Mouse (Mus musculus): ENCODE results near the gene Zfp128.
"Not testable (repeated sequence)": the region's sequence is repeated elsewhere in the genome, so short reads cannot be mapped to it uniquely, and the experiment has no call there.

The Zfp128 gene

GRCm38 (mm10) chr7:12921705-12922465 is 40.9 kb downstream of the Zfp128 start, which contains the start of gene Rps5:
TSS of gene Rps5 (plus strand) at chr7:12922290.
- DNase-seq (ENCODE audit: low spot score) = peak; percentile 99

- no peak for DNase-seq (ENCODE audit: low spot score)
These were observed 41.8 kb downstream of the Zfp128 start for GRCm38 (mm10) chr7:12922729-12923128.

GRCm38 (mm10) chr7:12926316-12926715 is 45.3 kb downstream of the Zfp128 start:
- no peak for DNase-seq (ENCODE audit: low spot score)

GRCm38 (mm10) chr7:12927191-12927680 is 46.3 kb downstream of the Zfp128 start, which contains the start of gene Rnf225:
TSS of gene Rnf225 (plus strand) at chr7:12927416.
- DNase-seq (ENCODE audit: low spot score) = peak; percentile 93

DNA sequence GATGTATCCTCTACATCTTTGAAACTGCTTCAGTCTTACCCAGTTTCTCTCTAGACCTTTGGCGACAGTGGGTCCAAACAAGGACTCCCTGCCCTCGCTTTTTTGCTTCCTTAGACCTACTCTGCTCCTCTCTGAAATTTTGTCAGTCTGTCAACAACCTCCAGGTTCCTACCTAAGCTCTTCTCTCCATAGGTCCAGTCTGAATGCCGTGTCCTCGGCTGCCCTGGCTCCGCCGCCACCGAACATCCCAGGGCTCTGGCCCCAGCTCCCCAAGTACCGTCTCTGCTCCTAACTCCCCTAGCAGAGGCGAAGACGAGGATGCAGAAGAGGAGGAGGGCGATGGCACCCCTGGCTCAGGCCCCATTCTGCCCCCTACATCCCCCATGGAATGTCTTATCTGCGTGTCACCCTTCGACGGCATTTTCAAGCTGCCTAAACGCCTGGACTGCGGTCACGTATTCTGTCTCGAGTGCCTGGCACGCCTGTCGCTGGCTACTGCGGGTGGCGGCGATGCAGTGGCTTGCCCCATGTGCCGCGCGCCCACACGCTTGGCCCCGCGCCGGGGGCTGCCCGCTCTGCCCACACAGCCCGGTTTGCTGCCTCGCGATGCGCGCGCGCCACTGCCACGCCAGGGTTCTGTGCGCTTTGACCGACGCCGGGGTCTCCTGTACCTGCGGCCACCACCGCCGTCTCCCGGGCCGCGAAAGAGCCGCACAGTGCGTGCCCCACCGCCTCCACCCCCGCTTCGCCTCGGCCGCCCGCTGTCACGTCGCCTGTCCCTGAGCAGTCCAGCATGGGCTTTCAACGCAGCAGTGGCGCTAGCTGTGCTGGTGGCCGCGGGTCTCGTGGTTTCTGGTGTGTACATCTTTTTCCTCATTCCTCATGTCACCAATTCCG is 47.0 kb downstream of the Zfp128 start:
- peak; percentile 33 for DNase-seq (ENCODE audit: low spot score)

DNA sequence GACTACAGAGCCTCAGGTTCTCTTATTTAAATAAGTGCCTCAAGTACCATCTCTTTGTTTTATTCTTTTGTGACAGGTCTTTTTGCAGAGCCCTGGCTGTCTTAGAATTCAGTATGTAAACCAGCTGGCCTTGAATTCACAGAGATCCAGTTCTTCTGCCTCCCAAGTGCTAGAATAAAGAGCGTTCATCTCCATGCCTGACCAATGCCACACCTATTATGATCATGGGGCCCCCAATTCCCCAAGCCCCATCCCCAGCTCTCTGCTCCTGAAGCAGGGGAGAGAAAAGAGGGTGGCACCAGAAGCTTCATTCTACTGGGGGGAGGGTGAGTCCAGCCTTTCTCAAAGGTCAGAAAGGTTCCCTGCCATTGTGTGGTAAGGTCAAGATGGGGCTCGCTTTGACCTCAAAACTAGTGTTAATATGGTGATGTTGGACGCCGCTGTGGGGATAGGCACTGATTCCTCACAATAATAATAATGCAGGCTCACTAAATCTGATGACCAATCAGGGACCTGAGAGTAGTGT is 52.7 kb downstream of the Zfp128 start:
- no peak for DNase-seq (ENCODE audit: low spot score)

- DNase-seq (ENCODE audit: low spot score) = no peak
These were observed 53.8 kb downstream of the Zfp128 start for GRCm38 (mm10) chr7:12934808-12935207.

GRCm38 (mm10) chr7:12937254-12937803 is 56.4 kb downstream of the Zfp128 start:
- DNase-seq (ENCODE audit: low spot score) = not testable (repeated sequence)

DNA sequence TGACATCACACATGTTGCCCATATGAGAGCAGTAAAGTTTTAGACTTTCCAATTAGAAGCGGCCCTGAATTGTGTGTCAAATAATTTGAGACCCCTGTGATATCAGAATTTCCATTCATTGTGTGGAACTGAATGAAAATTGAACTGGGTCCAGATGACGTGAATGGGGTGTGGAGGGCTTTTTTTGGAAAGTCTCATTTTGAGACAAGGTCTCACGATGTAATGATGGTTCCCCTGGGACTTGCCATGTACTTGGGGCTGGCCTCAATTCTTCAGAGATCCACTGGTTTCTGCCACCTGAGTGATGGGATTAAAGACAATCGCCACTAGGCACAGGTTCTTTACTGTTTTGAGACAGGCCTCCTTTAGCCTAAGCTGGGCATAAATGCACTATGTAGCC is 59.6 kb downstream of the Zfp128 start:
- DNase-seq (ENCODE audit: low spot score) = no peak
